Mouse (Mus musculus) ES-Bruce4 (cell line): ENCODE measurements at regions not wholly inside any gene's neighbourhood (a gene's known extent, or its start where the extent isn't known, plus 50 kb on each side); places are given as distances from the start of the nearest gene placed in this dataset.
A peak's percentile ranks its signal among the peaks of the same experiment; 100 is the strongest.

Experiments
- CTCF ChIP-seq: IDR thresholded peaks from one replicate; pipeline ENCODE4 v1.8.1; 2011; ENCODE audit warnings: low read depth, low read length
- EP300 ChIP-seq: IDR thresholded peaks from 2 replicates; pipeline ENCODE4 v1.6.1; 2011; ENCODE audit warnings: low read depth, low read length; ENCODE audit not compliant: insufficient read depth
- POLR2A ChIP-seq: IDR thresholded peaks from one replicate; pipeline ENCODE4 v1.8.1; 2011; ENCODE audit warnings: low read length; ENCODE audit not compliant: insufficient read depth

DNA sequence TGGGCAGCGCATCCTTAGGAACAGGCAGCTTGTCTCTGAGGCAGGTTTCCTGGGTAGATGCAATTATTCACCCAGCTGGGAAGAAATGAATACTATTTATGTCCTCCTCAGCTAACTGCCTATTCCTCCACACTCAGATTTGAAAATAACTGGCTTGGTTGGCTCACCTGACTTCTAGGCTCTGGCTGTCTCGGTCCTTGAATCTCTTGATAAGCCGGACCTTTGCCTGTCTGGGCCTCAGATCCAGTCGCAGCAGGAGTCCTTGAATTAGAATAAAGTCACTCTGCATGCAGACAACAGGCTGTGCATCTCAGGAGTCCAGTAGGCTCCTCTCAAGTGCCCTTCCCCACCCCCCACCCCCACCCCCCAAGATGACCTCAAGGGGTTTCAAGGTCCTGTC, 108.7 kb upstream of the Arhgap5 start:
- TF ChIP-seq POLR2A (no peak), EP300 (peak; percentile 97), CTCF (no peak)
